Comparison of ENCODE assay signal across 36 mouse cellular contexts in the genomic region with DNA sequence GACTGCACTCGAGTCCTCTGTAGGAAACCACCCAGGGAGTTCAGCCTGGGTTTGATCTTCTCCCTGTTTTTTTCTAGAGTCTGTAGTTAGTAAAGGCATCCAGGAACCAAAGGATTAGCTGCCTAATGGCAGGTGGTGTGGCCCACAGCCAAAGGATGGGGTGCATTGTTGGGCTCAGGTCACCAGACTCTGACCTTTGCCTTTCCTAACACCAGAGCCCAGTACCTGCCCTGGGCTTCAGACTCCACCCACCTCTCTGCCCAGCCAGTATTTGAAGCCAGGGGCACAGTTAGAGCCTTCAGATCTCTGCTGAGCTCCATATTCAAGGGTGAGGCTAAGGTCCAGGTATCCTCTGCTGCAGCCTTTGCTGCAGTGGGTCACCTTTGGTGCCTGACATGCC. TPM values are rescaled to one million over a fixed set of nuclear protein-coding genes. Genes with fewer than 3 reads are reported as not detected.
"Had no signal": no experiment of that assay in that cellular context is flagged by ENCODE, and none has a peak within 500 bp of the region (broad histone marks: within the 10 kb centered on the region; RNA-seq: fewer than 3 reads in every experiment).

A gene (plus strand): TSS at position 301 of the 400 bp plus-strand sequence.

- H3K27ac ChIP-seq: hindbrain, embryonic 10.5 days; hindbrain, embryonic 12.5 days; hindbrain, embryonic 14.5 days; intestine, embryonic 15.5 days; layer of hippocampus, adult 2 months; left cerebral cortex, adult 2 months; limb, embryonic 10.5 days; limb, embryonic 12.5 days; liver, embryonic 12.5 days; liver, embryonic 14.5 days had no signal

- ATAC-seq: forebrain, embryonic 16.5 days; hindbrain, embryonic 16.5 days; inflammation-experienced regulatory T-cells, adult 6 months; intestine, embryonic 15.5 days; intestine, postnatal 0 days; liver, embryonic 12.5 days had no signal

- DNase-seq: gastrocnemius, postnatal 25 days; heart, adult 18-20 months; heart, postnatal 10 days; heart, postnatal 4 days; kidney, adult 18-20 months; kidney, postnatal 10 days; kidney, postnatal 25 days; liver had no signal

- H3K36me3 ChIP-seq: hindbrain, embryonic 10.5 days; hindbrain, embryonic 12.5 days; intestine, embryonic 15.5 days; limb, embryonic 10.5 days; limb, embryonic 12.5 days; liver, embryonic 12.5 days had no signal

- H3K27me3 ChIP-seq: hindbrain, embryonic 12.5 days; intestine, embryonic 15.5 days; limb, embryonic 12.5 days; liver, embryonic 12.5 days had no signal

- H3K4me2 ChIP-seq: heart, embryonic 11.5 days; hindbrain, embryonic 12.5 days; hindbrain, embryonic 14.5 days; intestine, embryonic 15.5 days; limb, embryonic 12.5 days; liver, embryonic 12.5 days had no signal

- H3K4me1 ChIP-seq: hindbrain, embryonic 10.5 days; hindbrain, embryonic 12.5 days; intestine, embryonic 15.5 days; limb, embryonic 10.5 days; limb, embryonic 12.5 days; liver, embryonic 12.5 days had no signal

- H3K9me3 ChIP-seq: intestine, embryonic 15.5 days; limb, embryonic 12.5 days; liver, embryonic 12.5 days had no signal

- H3K4me3 ChIP-seq: hindbrain, embryonic 10.5 days; hindbrain, embryonic 12.5 days; intestine, embryonic 15.5 days; layer of hippocampus, adult 2 months; left cerebral cortex, adult 2 months; limb, embryonic 10.5 days; limb, embryonic 12.5 days; liver, embryonic 12.5 days had no signal

- H3K9ac ChIP-seq: hindbrain, embryonic 12.5 days; hindbrain, embryonic 14.5 days; intestine, embryonic 15.5 days; limb, embryonic 12.5 days; liver, embryonic 12.5 days; liver, embryonic 14.5 days had no signal

RNA-seq across cellular contexts. Expression of the gene that starts here (rescaled TPM):
- total RNA-seq: gastrocnemius, adult 8-10 months; gastrocnemius, postnatal 25 days; gastrocnemius, postnatal 4 days; granulocyte monocyte progenitor cell, adult 5-6 weeks; heart, adult 18-20 months; heart, postnatal 10 days; heart, postnatal 25 days; heart, postnatal 4 days; layer of hippocampus, adult 2 months; layer of hippocampus, postnatal 10 days; layer of hippocampus, postnatal 25 days; left cerebral cortex, adult 2 months; left cerebral cortex, postnatal 14 days; left cerebral cortex, postnatal 36 days had no signal
- polyA plus RNA-seq: forebrain, embryonic 16.5 days; frontal cortex, adult 2 months; heart, embryonic 11.5 days; heart, embryonic 14.5 days; heart, embryonic 16.5 days; hindbrain, embryonic 10.5 days; hindbrain, embryonic 12.5 days; hindbrain, embryonic 14.5 days; hindbrain, embryonic 16.5 days; inflammation-experienced regulatory T-cells, adult 6 months; intestine, embryonic 15.5 days; intestine, postnatal 0 days; kidney, embryonic 16.5 days; limb, embryonic 10.5 days; limb, embryonic 12.5 days; limb, embryonic 14.5 days; liver, embryonic 12.5 days; liver, embryonic 14.5 days had no signal
